Mouse (Mus musculus) midbrain, embryonic 16.5 days (tissue): ENCODE data around the gene S100a4. TPM values are rescaled to one million over a fixed set of nuclear protein-coding genes. Genes with fewer than 3 reads are reported as not detected.

Experiments
- ATAC-seq: fragments of 200-750 bp; cut with Nextera tagmentation; 2 replicates; pipeline ENCODE4 v1.8.0; 2017; ENCODE audit warnings: moderate TSS enrichment
- H3K27ac ChIP-seq: fragments of 300-500 bp; sonication (generic); 2 replicates; pipeline ENCODE4 v1.5.1; 2014; ENCODE audit warnings: mild to moderate bottlenecking, low read length, mixed read lengths
- H3K27me3 ChIP-seq: fragments of 300-500 bp; sonication (generic); 2 replicates; pipeline ENCODE4 v1.6.1; 2014; ENCODE audit warnings: low read depth, low read length, mixed read lengths; ENCODE audit not compliant: control insufficient read depth, insufficient read depth
- H3K36me3 ChIP-seq: fragments of 300-500 bp; sonication (generic); 2 replicates; pipeline ENCODE4 v1.6.1; 2014; ENCODE audit warnings: mild to moderate bottlenecking, low read length, moderate library complexity, mixed read lengths; ENCODE audit not compliant: control insufficient read depth, insufficient read depth
- H3K4me1 ChIP-seq: fragments of 300-500 bp; sonication (generic); 2 replicates; pipeline ENCODE4 v1.6.1; 2014; ENCODE audit warnings: mild to moderate bottlenecking, low read length, mixed read lengths; ENCODE audit not compliant: control insufficient read depth, insufficient read depth
- H3K4me2 ChIP-seq: fragments of 300-500 bp; sonication (generic); 2 replicates; pipeline ENCODE4 v1.6.1; 2014; ENCODE audit warnings: mild to moderate bottlenecking, low read length, mixed read lengths
- H3K4me3 ChIP-seq: fragments of 300-500 bp; sonication (generic); 2 replicates; pipeline ENCODE4 v1.5.1; 2014; ENCODE audit warnings: low read depth, mild to moderate bottlenecking, low read length, moderate library complexity, mixed read lengths
- H3K9ac ChIP-seq: fragments of 300-500 bp; sonication (generic); 2 replicates; pipeline ENCODE4 v1.6.1; 2014; ENCODE audit warnings: low read depth, low read length, mixed read lengths
- H3K9me3 ChIP-seq: fragments of 300-500 bp; sonication (generic); replicated peaks from 2 replicates; pipeline ENCODE4 v1.6.1; 2014; ENCODE audit warnings: mild to moderate bottlenecking, low read length, mixed read lengths; ENCODE audit not compliant: control insufficient read depth, poor library complexity, severe bottlenecking
- WGBS: fragments of 180-500 bp; shearing (Covaris S2); extraction: QIAGEN DNeasy Blood & Tissue Kit; methylation state at CpG from one replicate; pipeline ENCODE4 v1.1.7; 2014; 5-methylcytosine and 5-hydroxymethylcytosine counted together
- polyA plus RNA-seq: library from polyadenylated mRNA; unstranded; fragments of >200 nt; fragmentation: Nextera tagmentation; extraction: Ambion mirVana; gene quantifications from 2 replicates; pipeline ENCODE4 v1.2.1, GENCODE M21; 2015

S100a4 gene
- 0.53 TPM in 1 of 2 replicates, not detected in the other for polyA plus RNA-seq

- Histone ChIP-seq H3K4me2 (no peak within 1 kb of the TSS), H3K9ac (no peak within 1 kb of the TSS), H3K27ac (no peak within 1 kb of the TSS), H3K4me3 (no peak within 1 kb of the TSS), H3K9me3 (no peaks in the 10 kb centered on the region), H3K36me3 (no peaks in the 10 kb centered on the region), H3K4me1 (no peaks in the 10 kb centered on the region; the same call in 1 of the 2 replicates), H3K27me3 (no peaks in the 10 kb centered on the region)
- ATAC-seq = no peak
- WGBS = 85% methylated on average over 3 of the region's 3 CpGs
These were observed at the start of gene S100a4 for GRCm38 (mm10) chr3:90603623-90604022. Gene S100a4 (plus strand): TSS chr3:90603771.

GRCm38 (mm10) chr3:90555954-90556353, 47.6 kb upstream of the S100a4 start:
- H3K4me3 ChIP-seq = no peak overlapping the region
- H3K9me3 ChIP-seq = no peaks in the 10 kb centered on the region
- H3K4me2 ChIP-seq = no peak overlapping the region
- peak; percentile 89 for ATAC-seq
- 24% methylated on average over 5 of the region's 5 CpGs for WGBS
- peak overlapping the region; percentile 56 for H3K27ac ChIP-seq
- no peak overlapping the region for H3K9ac ChIP-seq
- no peaks in the 10 kb centered on the region for H3K4me1 ChIP-seq
- no peaks in the 10 kb centered on the region for H3K36me3 ChIP-seq
- H3K27me3 ChIP-seq = no peaks in the 10 kb centered on the region

GRCm38 (mm10) chr3:90560008-90560628, 43.5 kb upstream of the S100a4 start, which contains the start of gene S100a3:
Gene S100a3 (plus strand): TSS chr3:90560578.
- H3K4me3 ChIP-seq = no peak within 1 kb of the TSS
- no peaks in the 10 kb centered on the region for H3K36me3 ChIP-seq
- H3K27ac ChIP-seq = no peak within 1 kb of the TSS
- no peak within 1 kb of the TSS for H3K9ac ChIP-seq
- no peak within 1 kb of the TSS for H3K4me2 ChIP-seq
- H3K4me1 ChIP-seq = no peaks in the 10 kb centered on the region
- 86% methylated on average over 6 of the region's 6 CpGs for WGBS
- no peaks in the 10 kb centered on the region for H3K9me3 ChIP-seq
- no peak for ATAC-seq
- H3K27me3 ChIP-seq = no peaks in the 10 kb centered on the region

- H3K27me3 ChIP-seq = no peaks in the 10 kb centered on the region
- no peak overlapping the region for H3K9ac ChIP-seq
- no peak for ATAC-seq
- H3K9me3 ChIP-seq = no peaks in the 10 kb centered on the region
- 89% methylated on average over 5 of the region's 5 CpGs for WGBS
- H3K4me1 ChIP-seq = no peaks in the 10 kb centered on the region
- no peak overlapping the region for H3K4me3 ChIP-seq
- no peak overlapping the region for H3K27ac ChIP-seq
- H3K36me3 ChIP-seq = no peaks in the 10 kb centered on the region
- no peak overlapping the region for H3K4me2 ChIP-seq
These were observed 28.9 kb upstream of the S100a4 start for GRCm38 (mm10) chr3:90574691-90575090.

GRCm38 (mm10) chr3:90575320-90575719, 28.3 kb upstream of the S100a4 start:
- Histone ChIP-seq H3K9me3 (no peaks in the 10 kb centered on the region), H3K27me3 (no peaks in the 10 kb centered on the region), H3K36me3 (no peaks in the 10 kb centered on the region), H3K4me1 (no peaks in the 10 kb centered on the region), H3K4me2 (no peak overlapping the region), H3K9ac (no peak overlapping the region), H3K4me3 (no peak overlapping the region), H3K27ac (no peak overlapping the region)
- 90% methylated on average over 3 of the region's 3 CpGs for WGBS
- ATAC-seq = no peak

GRCm38 (mm10) chr3:90576351-90577001, 27.1 kb upstream of the S100a4 start:
- Histone ChIP-seq H3K27ac (no peak overlapping the region), H3K4me3 (no peak overlapping the region), H3K4me1 (no peaks in the 10 kb centered on the region), H3K9me3 (no peaks in the 10 kb centered on the region), H3K9ac (no peak overlapping the region), H3K4me2 (no peak overlapping the region), H3K27me3 (no peaks in the 10 kb centered on the region), H3K36me3 (no peaks in the 10 kb centered on the region)
- WGBS = 77% methylated on average over 10 of the region's 10 CpGs
- ATAC-seq = no peak

GRCm38 (mm10) chr3:90579433-90579832, 24.1 kb upstream of the S100a4 start:
- WGBS = 83% methylated on average over 7 of the region's 7 CpGs
- no peak overlapping the region for H3K4me2 ChIP-seq
- no peaks in the 10 kb centered on the region for H3K9me3 ChIP-seq
- H3K27me3 ChIP-seq = no peaks in the 10 kb centered on the region
- no peak overlapping the region for H3K9ac ChIP-seq
- no peaks in the 10 kb centered on the region for H3K4me1 ChIP-seq
- H3K36me3 ChIP-seq = no peaks in the 10 kb centered on the region
- no peak for ATAC-seq
- H3K27ac ChIP-seq = no peak overlapping the region
- H3K4me3 ChIP-seq = no peak overlapping the region

GRCm38 (mm10) chr3:90581141-90581540, 22.4 kb upstream of the S100a4 start:
- Histone ChIP-seq H3K27me3 (no peaks in the 10 kb centered on the region), H3K4me1 (no peaks in the 10 kb centered on the region), H3K27ac (no peak overlapping the region), H3K36me3 (no peaks in the 10 kb centered on the region), H3K4me2 (no peak overlapping the region), H3K4me3 (no peak overlapping the region), H3K9ac (no peak overlapping the region), H3K9me3 (no peaks in the 10 kb centered on the region)
- WGBS = 94% methylated on average over 5 of the region's 5 CpGs
- no peak for ATAC-seq

GRCm38 (mm10) chr3:90582156-90582555, 21.4 kb upstream of the S100a4 start:
- no peak overlapping the region for H3K27ac ChIP-seq
- 94% methylated on average over 1 of the region's 1 CpGs for WGBS

More at GRCm38 (mm10) chr3:90582156-90582555, 21.4 kb upstream of the S100a4 start:
- no peak overlapping the region for H3K4me3 ChIP-seq
- ATAC-seq = no peak
- H3K9me3 ChIP-seq = no peaks in the 10 kb centered on the region
- H3K9ac ChIP-seq = no peak overlapping the region
- no peak overlapping the region for H3K4me2 ChIP-seq
- no peaks in the 10 kb centered on the region for H3K36me3 ChIP-seq
- H3K4me1 ChIP-seq = no peaks in the 10 kb centered on the region
- H3K27me3 ChIP-seq = no peaks in the 10 kb centered on the region
